Mouse (Mus musculus) spleen, adult 10 weeks (tissue): Measurements from ENCODE around the gene Man2b2. TPM values are rescaled to one million over a fixed set of nuclear protein-coding genes. Genes with fewer than 3 reads are reported as not detected.

ENCODE experiments used
- polyA plus RNA-seq: library from polyadenylated mRNA; stranded (reverse); fragments of 350-450 nt; fragmentation: Illumina TruSeq; extraction: RNeasy Lipid Tissue Mini Kit (QIAGEN cat#74804); gene quantifications from one replicate; pipeline ENCODE4 v1.2.3, GENCODE M21; 2015; ENCODE audit warnings: low replicate concordance; ENCODE audit not compliant: insufficient read depth

The Man2b2 gene
- polyA plus RNA-seq = 11.8 TPM

GRCm38 (mm10) chr5:36829913-36830879, at the start of gene Man2b2:
Gene Man2b2, minus strand, starts transcription at chr5:36830653.

GRCm38 (mm10) chr5:36868266-36869090, 38.0 kb upstream of the Man2b2 start, which contains the start of gene Ppp2r2c:
Gene Ppp2r2c, plus strand, starts transcription at chr5:36868513.

GRCm38 (mm10) chr5:36796296-36797014, 34.0 kb downstream of the Man2b2 start, which contains the start of gene Mrfap1:
Gene Mrfap1, minus strand, starts transcription at chr5:36796772.

Other genes with a start within 250 kb of the Man2b2 start
- 73.0 TPM for gene Tbc1d14, start 237.4 kb downstream of the Man2b2 start, polyA plus RNA-seq
- 36.3 TPM for gene D5Ertd579e, start 134.6 kb downstream of the Man2b2 start, polyA plus RNA-seq
- gene Bloc1s4, start 82.0 kb downstream of the Man2b2 start, polyA plus RNA-seq = 13.2 TPM
- gene Mrfap1, start 33.9 kb downstream of the Man2b2 start, polyA plus RNA-seq = 252 TPM
- not detected for gene Ppp2r2c, start 37.9 kb upstream of the Man2b2 start, polyA plus RNA-seq
- gene Wfs1, start 158.6 kb upstream of the Man2b2 start, polyA plus RNA-seq = 2.8 TPM